Mouse (Mus musculus): Measurements from ENCODE around the gene Ankrd61. TPM values are rescaled to one million over a fixed set of nuclear protein-coding genes. Genes with fewer than 3 reads are reported as not detected.

Gene Ankrd61
- total RNA-seq, 1 experiment = 0.45 TPM

DNA sequence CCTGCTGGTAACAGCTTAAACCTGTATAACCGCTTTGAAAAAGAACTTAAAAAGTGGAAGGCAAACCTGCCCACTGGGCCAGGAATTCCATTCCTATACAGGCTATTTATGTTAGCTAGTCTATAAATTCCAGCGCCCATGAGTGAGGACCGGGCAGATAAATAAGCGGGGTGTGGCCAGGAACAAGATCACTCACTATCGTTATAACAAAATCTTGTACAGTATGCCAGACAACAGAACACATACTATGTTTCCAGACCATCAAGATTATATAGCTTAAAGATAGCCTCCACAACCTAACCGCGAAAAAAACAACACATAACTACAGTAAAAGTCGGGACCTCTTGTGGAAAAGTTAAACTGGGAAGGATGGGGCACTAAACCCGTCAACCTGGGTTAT lies 11.4 kb upstream of the Ankrd61 start:
- Histone ChIP-seq H3K9ac (ENCODE audit: insufficient read depth, low read depth, low read length, poor library complexity, severe bottlenecking) (peak overlapping the region; percentile 79), H3K27ac (ENCODE audit: insufficient read depth, low read depth, low read length, poor library complexity, severe bottlenecking) (no peak overlapping the region), H3K36me3 (ENCODE audit: control insufficient read depth, insufficient read depth, low read length, poor library complexity, severe bottlenecking) (peaks cover 28% of the 10 kb centered on the region), H3K4me3 (ENCODE audit: insufficient read depth in 1 of 2, low read depth in 1 of 2, low read length in 2 of 2, poor library complexity in 1 of 2, severe bottlenecking in 1 of 2) (peak overlapping the region; percentile 75 to 83), H3K9me3 (ENCODE audit: control insufficient read depth, insufficient read depth, low read depth, low read length) (no peaks in the 10 kb centered on the region), H3K4me1 (ENCODE audit: control insufficient read depth in 2 of 2, insufficient read depth in 2 of 2, low read length in 2 of 2, poor library complexity in 1 of 2) (peaks cover 0 to 2% of the 10 kb centered on the region in 2 experiments; a peak in 1 of 4 replicates)
- no peak for DNase-seq (ENCODE audit: low read depth, low spot score)
- TF ChIP-seq CHD2 (IDR thresholded peaks at IDR 0.05; ENCODE audit: low read depth, low read length) (no peak), ZC3H11A (IDR thresholded peaks at IDR 0.05; ENCODE audit: borderline replicate concordance, low read depth, low read length) (no peak), HCFC1 (IDR thresholded peaks at IDR 0.05; ENCODE audit: borderline replicate concordance, insufficient read depth, low read length) (no peak), ZNF384 (IDR thresholded peaks at IDR 0.05; ENCODE audit: low read depth, low read length) (no peak), MAFK (IDR thresholded peaks at IDR 0.05; ENCODE audit: insufficient read depth, low read depth, low read length) (no peak)
- in situ Hi-C loops (cut with MboI; ENCODE audit: low sequenced_read_pairs in 2 of 2, unreplicated experiment in 2 of 2) = no loop called here

GRCm38 (mm10) chr5:143906429-143906828 lies 8.9 kb upstream of the Ankrd61 start:
- no peaks in the 10 kb centered on the region for H3K9me3 ChIP-seq (ENCODE audit: control insufficient read depth, insufficient read depth, low read depth, low read length)
- TF ChIP-seq HCFC1 (IDR thresholded peaks at IDR 0.05; ENCODE audit: borderline replicate concordance, insufficient read depth, low read length) (no peak), MAFK (IDR thresholded peaks at IDR 0.05; ENCODE audit: insufficient read depth, low read depth, low read length) (no peak), CHD2 (IDR thresholded peaks at IDR 0.05; ENCODE audit: low read depth, low read length) (no peak), ZNF384 (IDR thresholded peaks at IDR 0.05; ENCODE audit: low read depth, low read length) (no peak), ZC3H11A (IDR thresholded peaks at IDR 0.05; ENCODE audit: borderline replicate concordance, low read depth, low read length) (no peak)
- H3K9ac ChIP-seq (ENCODE audit: insufficient read depth, low read depth, low read length, poor library complexity, severe bottlenecking) = no peak overlapping the region
- in situ Hi-C loops (cut with MboI; ENCODE audit: low sequenced_read_pairs in 2 of 2, unreplicated experiment in 2 of 2) = no loop called here
- H3K27ac ChIP-seq (ENCODE audit: insufficient read depth, low read depth, low read length, poor library complexity, severe bottlenecking) = no peak overlapping the region
- H3K4me3 ChIP-seq (ENCODE audit: insufficient read depth in 1 of 2, low read depth in 1 of 2, low read length in 2 of 2, poor library complexity in 1 of 2, severe bottlenecking in 1 of 2) = no peak overlapping the region
- H3K36me3 ChIP-seq (ENCODE audit: control insufficient read depth, insufficient read depth, low read length, poor library complexity, severe bottlenecking) = peaks cover 46% of the 10 kb centered on the region
- no peak for DNase-seq (ENCODE audit: low read depth, low spot score)
- H3K4me1 ChIP-seq (ENCODE audit: control insufficient read depth in 2 of 2, insufficient read depth in 2 of 2, low read length in 2 of 2, poor library complexity in 1 of 2) = peaks cover 0 to 2% of the 10 kb centered on the region in 2 experiments; a peak in 1 of 4 replicates

- TF ChIP-seq ZC3H11A (IDR thresholded peaks at IDR 0.05; ENCODE audit: borderline replicate concordance, low read depth, low read length) (no peak), MAFK (IDR thresholded peaks at IDR 0.05; ENCODE audit: insufficient read depth, low read depth, low read length) (no peak), ZNF384 (IDR thresholded peaks at IDR 0.05; ENCODE audit: low read depth, low read length) (no peak), HCFC1 (IDR thresholded peaks at IDR 0.05; ENCODE audit: borderline replicate concordance, insufficient read depth, low read length) (no peak), CHD2 (IDR thresholded peaks at IDR 0.05; ENCODE audit: low read depth, low read length) (no peak)
- Histone ChIP-seq H3K36me3 (ENCODE audit: control insufficient read depth, insufficient read depth, low read length, poor library complexity, severe bottlenecking) (peaks cover 53% of the 10 kb centered on the region), H3K4me3 (ENCODE audit: insufficient read depth in 1 of 2, low read depth in 1 of 2, low read length in 2 of 2, poor library complexity in 1 of 2, severe bottlenecking in 1 of 2) (no peak overlapping the region), H3K9ac (ENCODE audit: insufficient read depth, low read depth, low read length, poor library complexity, severe bottlenecking) (no peak overlapping the region), H3K9me3 (ENCODE audit: control insufficient read depth, insufficient read depth, low read depth, low read length) (no peaks in the 10 kb centered on the region), H3K27ac (ENCODE audit: insufficient read depth, low read depth, low read length, poor library complexity, severe bottlenecking) (no peak overlapping the region), H3K4me1 (ENCODE audit: control insufficient read depth in 2 of 2, insufficient read depth in 2 of 2, low read length in 2 of 2, poor library complexity in 1 of 2) (peaks cover 0 to 2% of the 10 kb centered on the region in 2 experiments; a peak in 1 of 4 replicates)
- DNase-seq (ENCODE audit: low read depth, low spot score) = no peak
- in situ Hi-C loops (cut with MboI; ENCODE audit: low sequenced_read_pairs in 2 of 2, unreplicated experiment in 2 of 2) = no loop called here
These were observed 6.3 kb upstream of the Ankrd61 start for GRCm38 (mm10) chr5:143903813-143904212.

GRCm38 (mm10) chr5:143902111-143902510 lies 4.6 kb upstream of the Ankrd61 start:
- Histone ChIP-seq H3K4me1 (ENCODE audit: control insufficient read depth in 2 of 2, insufficient read depth in 2 of 2, low read length in 2 of 2, poor library complexity in 1 of 2) (no peaks in the 10 kb centered on the region), H3K9ac (ENCODE audit: insufficient read depth, low read depth, low read length, poor library complexity, severe bottlenecking) (no peak overlapping the region), H3K4me3 (ENCODE audit: insufficient read depth in 1 of 2, low read depth in 1 of 2, low read length in 2 of 2, poor library complexity in 1 of 2, severe bottlenecking in 1 of 2) (no peak overlapping the region), H3K36me3 (ENCODE audit: control insufficient read depth, insufficient read depth, low read length, poor library complexity, severe bottlenecking) (peaks cover 50% of the 10 kb centered on the region), H3K9me3 (ENCODE audit: control insufficient read depth, insufficient read depth, low read depth, low read length) (no peaks in the 10 kb centered on the region), H3K27ac (ENCODE audit: insufficient read depth, low read depth, low read length, poor library complexity, severe bottlenecking) (no peak overlapping the region)
- TF ChIP-seq ZNF384 (IDR thresholded peaks at IDR 0.05; ENCODE audit: low read depth, low read length) (no peak), MAFK (IDR thresholded peaks at IDR 0.05; ENCODE audit: insufficient read depth, low read depth, low read length) (no peak), CHD2 (IDR thresholded peaks at IDR 0.05; ENCODE audit: low read depth, low read length) (no peak), HCFC1 (IDR thresholded peaks at IDR 0.05; ENCODE audit: borderline replicate concordance, insufficient read depth, low read length) (no peak), ZC3H11A (IDR thresholded peaks at IDR 0.05; ENCODE audit: borderline replicate concordance, low read depth, low read length) (no peak)
- no peak for DNase-seq (ENCODE audit: low read depth, low spot score)
- in situ Hi-C loops (cut with MboI; ENCODE audit: low sequenced_read_pairs in 2 of 2, unreplicated experiment in 2 of 2) = no loop called here
